Mouse (Mus musculus) gastrocnemius, postnatal 36 days (tissue): ENCODE measurements around the gene Klhl36. TPM values are rescaled to one million over a fixed set of nuclear protein-coding genes. Genes with fewer than 3 reads are reported as not detected.

ENCODE experiments used
- DNase-seq, 2 experiments: peaks; one replicate each; pipeline ENCODE4 v3.0.0; 2022
- intact Hi-C: fragments of 180-260 bp; cut with DNase I; formaldehyde crosslinking; loops from one replicate; pipeline ENCODE4 v1.15.1; 2025
- total RNA-seq, 2 experiments: library from RNA; stranded (reverse); gene quantifications; 2 replicates each; pipeline ENCODE4 v1.2.3; 2021

Gene Klhl36
- total RNA-seq, 2 experiments from 2014 or later = 1.0 to 1.4 TPM

DNA sequence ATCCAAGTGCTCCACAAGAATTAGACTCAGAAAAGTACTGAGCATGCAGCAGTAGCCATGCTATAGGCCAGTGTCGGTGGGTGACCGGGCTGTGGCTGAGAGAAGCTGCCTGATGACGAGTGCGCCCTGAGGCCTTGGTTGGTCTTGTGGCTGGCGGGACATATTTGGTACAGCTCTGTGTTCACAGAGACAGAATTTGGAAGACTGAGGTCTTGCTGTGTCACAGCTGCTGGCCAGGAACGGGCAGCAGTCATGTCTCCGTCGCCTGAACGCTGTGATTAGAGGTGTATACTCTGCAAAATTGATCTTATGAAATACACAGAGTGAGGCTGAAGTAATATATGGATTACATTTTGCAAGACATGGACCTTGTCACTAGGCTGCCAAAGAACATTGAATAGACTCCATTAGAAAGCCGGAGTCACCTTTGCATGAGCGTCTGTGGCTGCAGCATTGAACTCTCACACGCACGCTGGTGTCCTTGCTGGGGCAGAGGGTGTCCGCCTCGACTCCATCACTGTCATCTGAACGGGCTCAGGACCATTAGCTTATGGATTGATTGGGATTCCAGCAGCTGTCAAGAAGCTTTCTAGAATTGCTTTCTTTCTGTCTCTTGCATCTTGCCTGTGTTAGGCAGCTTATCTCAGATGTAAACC lies 54.3 kb downstream of the Klhl36 start:
- intact Hi-C loops = no loop called here
- DNase-seq = no peak

DNA sequence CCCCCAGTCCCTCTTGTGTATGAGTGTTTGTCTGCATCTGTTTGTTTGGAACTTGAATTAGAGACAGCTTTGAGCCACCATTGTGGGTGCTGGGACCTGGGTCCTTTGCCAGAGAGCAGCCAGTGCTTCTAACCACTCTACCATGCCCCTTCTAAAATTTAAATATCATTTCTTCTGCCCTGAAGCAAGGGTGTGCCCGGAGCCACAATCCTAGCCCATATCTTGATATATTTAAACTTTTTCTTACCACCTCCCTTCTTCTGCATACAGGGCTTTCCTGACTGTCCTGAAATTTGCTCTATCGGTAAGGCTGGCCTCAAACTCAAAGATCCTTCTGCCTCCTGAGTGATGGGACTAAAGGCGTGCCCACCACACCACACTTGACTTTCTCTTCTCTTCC lies 55.3 kb downstream of the Klhl36 start:
- no peak for DNase-seq
- intact Hi-C loops = no loop called here

- intact Hi-C loops = no loop called here
Measured at GRCm38 (mm10) chr8:119918155-119918567, 56.1 kb downstream of the Klhl36 start.

GRCm38 (mm10) chr8:119923259-119923658 lies 61.2 kb downstream of the Klhl36 start:
- no peak for DNase-seq
- intact Hi-C loops = no loop called here

More at GRCm38 (mm10) chr8:119918155-119918567, 56.1 kb downstream of the Klhl36 start:
- no peak for DNase-seq

DNA sequence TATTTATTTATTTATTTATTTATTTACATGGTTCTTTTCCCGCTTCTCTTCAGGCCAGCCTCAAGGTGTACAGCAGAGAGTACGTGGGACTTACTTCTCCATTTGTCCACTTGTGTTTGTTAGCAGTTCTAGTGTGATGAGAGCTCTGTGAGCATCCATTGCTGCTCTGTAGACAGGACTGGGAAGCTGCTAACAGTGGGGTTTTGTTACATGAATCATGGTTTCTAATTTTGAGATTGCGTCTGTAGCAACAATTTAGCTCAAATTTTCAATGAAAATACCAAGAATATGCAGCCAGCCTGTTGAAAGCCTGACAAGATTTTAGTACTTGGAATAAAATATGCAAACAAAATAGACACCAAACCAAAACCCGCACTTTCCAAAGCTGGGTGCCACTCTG lies 63.4 kb downstream of the Klhl36 start:
- no peak for DNase-seq
- intact Hi-C loops = no loop called here

- DNase-seq = no peak
- intact Hi-C loops = loop anchor here (2.0 kb wide), 1 partner anchor 144 kb away; no protein-coding TSS in a partner anchor
Measured at GRCm38 (mm10) chr8:119926474-119926873, 64.4 kb downstream of the Klhl36 start.

Other genes starting within 250 kb of the Klhl36 start
- under 1 TPM; 0.17 to 0.20 TPM for gene Adad2, start 249.5 kb upstream of the Klhl36 start, total RNA-seq
- 10 to 100 TPM; 12.6 to 26.2 TPM for gene Kcng4, start 226.6 kb upstream of the Klhl36 start, total RNA-seq
- 100 to 1,000 TPM; 103 to 105 TPM for gene Wfdc1, start 195.9 kb upstream of the Klhl36 start, total RNA-seq
- under 1 TPM; 0.13 to 0.32 TPM for gene Atp2c2, start 162.3 kb upstream of the Klhl36 start, total RNA-seq
- gene Tldc1, start 83.8 kb upstream of the Klhl36 start, total RNA-seq = 1 to 10 TPM; 3.7 to 4.9 TPM
- gene Cotl1, start 21.7 kb upstream of the Klhl36 start, total RNA-seq = 1 to 10 TPM; 4.8 to 6.6 TPM
- 10 to 100 TPM; 51.0 to 57.1 TPM for gene Usp10, start 48.1 kb downstream of the Klhl36 start, total RNA-seq
- gene Gm20388, start 48.6 kb downstream of the Klhl36 start, total RNA-seq = 1 to 10 TPM; 6.8 to 7.8 TPM
- 10 to 100 TPM in 1 of 2 experiments, 1 to 10 TPM in 1; 8.1 to 12.3 TPM for gene Crispld2, start 130.2 kb downstream of the Klhl36 start, total RNA-seq
- 10 to 100 TPM; 21.9 to 28.4 TPM for gene Zdhhc7, start 239.2 kb downstream of the Klhl36 start, total RNA-seq